18 mouse cellular contexts compared by ENCODE assay signal in the genomic region with DNA sequence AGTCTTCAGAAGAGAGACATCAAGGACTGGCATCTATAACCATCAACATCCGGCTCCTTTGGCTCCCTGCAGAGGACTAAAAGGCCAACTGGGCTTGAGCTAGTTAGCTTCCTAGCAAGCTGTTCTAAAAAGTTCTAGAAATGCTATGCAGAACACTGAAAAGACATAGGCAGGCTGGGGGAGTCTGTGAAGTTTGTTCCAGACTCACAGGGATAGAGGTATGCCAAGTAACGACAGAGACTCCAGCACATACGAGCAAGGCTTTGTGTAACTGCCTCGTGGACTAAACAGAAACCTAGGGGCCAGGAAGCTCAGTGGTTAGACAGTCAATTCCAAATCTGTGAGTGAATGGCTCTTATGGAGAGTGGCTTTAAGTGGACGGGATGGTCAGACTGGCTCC.
DNase-seq lines count a peak whose midpoint lies in the region; ATAC-seq lines count a peak whose summit lies in the region.
"Had no signal": no experiment of that assay in that cellular context is flagged by ENCODE, and none has a peak within 500 bp of the region (broad histone marks: within the 10 kb centered on the region; RNA-seq: fewer than 3 reads in every experiment).

No protein-coding gene starts in this region.

- H3K4me2 ChIP-seq in heart, embryonic 16.5 days (ENCODE audit: low read depth, low read length): no peak overlapping the region
- no peak overlapping the region for H3K4me2 ChIP-seq in liver, embryonic 11.5 days
- no peak overlapping the region for H3K4me2 ChIP-seq in neural tube, embryonic 12.5 days (replicated peaks)
- H3K4me2 ChIP-seq in neural tube, embryonic 15.5 days: no peak overlapping the region
- no peak overlapping the region for H3K4me2 ChIP-seq in embryonic facial prominence, embryonic 14.5 days (ENCODE audit: low read depth, low read length)
- H3K4me2 ChIP-seq: hindbrain, embryonic 12.5 days had no signal

- H3K4me3 ChIP-seq in heart, embryonic 16.5 days (ENCODE audit: low read length): no peak overlapping the region
- H3K4me3 ChIP-seq in liver, embryonic 11.5 days (ENCODE audit: low read depth, low read length): no peak overlapping the region
- H3K4me3 ChIP-seq in neural tube, embryonic 12.5 days: no peak overlapping the region
- no peak overlapping the region for H3K4me3 ChIP-seq in neural tube, embryonic 15.5 days (replicated peaks)
- no peak overlapping the region for H3K4me3 ChIP-seq in embryonic facial prominence, embryonic 14.5 days (ENCODE audit: low read depth, low read length)
- H3K4me3 ChIP-seq: hindbrain, embryonic 12.5 days; midbrain, embryonic 10.5 days had no signal

- H3K9me3 ChIP-seq in heart, embryonic 16.5 days (replicated peaks; ENCODE audit: control insufficient read depth, low read length): no peaks in the 10 kb centered on the region
- H3K9me3 ChIP-seq in liver, embryonic 11.5 days (ENCODE audit: control insufficient read depth, low read length): no peaks in the 10 kb centered on the region
- no peaks in the 10 kb centered on the region for H3K9me3 ChIP-seq in neural tube, embryonic 12.5 days
- no peaks in the 10 kb centered on the region for H3K9me3 ChIP-seq in neural tube, embryonic 15.5 days (replicated peaks)
- H3K9me3 ChIP-seq in embryonic facial prominence, embryonic 14.5 days (ENCODE audit: control insufficient read depth, low read length): no peaks in the 10 kb centered on the region
- H3K9me3 ChIP-seq: hindbrain, embryonic 12.5 days; midbrain, embryonic 10.5 days had no signal

- WGBS in heart, embryonic 16.5 days: 78% methylated on average over 5 of the region's 5 CpGs
- WGBS in liver, embryonic 11.5 days: 81% methylated on average over 5 of the region's 5 CpGs
- WGBS in neural tube, embryonic 12.5 days: 87% methylated on average over 5 of the region's 5 CpGs
- 85% methylated on average over 5 of the region's 5 CpGs for WGBS in neural tube, embryonic 15.5 days
- WGBS in embryonic facial prominence, embryonic 14.5 days: 75% methylated on average over 5 of the region's 5 CpGs

- no peaks in the 10 kb centered on the region for H3K36me3 ChIP-seq in heart, embryonic 16.5 days (ENCODE audit: control insufficient read depth, insufficient read depth)
- no peaks in the 10 kb centered on the region for H3K36me3 ChIP-seq in liver, embryonic 11.5 days (ENCODE audit: control insufficient read depth, insufficient read depth, low read length)
- no peaks in the 10 kb centered on the region for H3K36me3 ChIP-seq in neural tube, embryonic 12.5 days
- no peaks in the 10 kb centered on the region for H3K36me3 ChIP-seq in neural tube, embryonic 15.5 days
- no peaks in the 10 kb centered on the region for H3K36me3 ChIP-seq in embryonic facial prominence, embryonic 14.5 days (ENCODE audit: control insufficient read depth, insufficient read depth, low read length)
- H3K36me3 ChIP-seq: hindbrain, embryonic 12.5 days; midbrain, embryonic 10.5 days had no signal

- H3K4me1 ChIP-seq in heart, embryonic 16.5 days (ENCODE audit: control insufficient read depth, insufficient read depth, low read length): peaks cover 12% of the 10 kb centered on the region
- H3K4me1 ChIP-seq in liver, embryonic 11.5 days (replicated peaks; ENCODE audit: control insufficient read depth, insufficient read depth, low read length): peaks cover 4% of the 10 kb centered on the region; the same call in 1 of the 2 replicates
- peaks cover 13% of the 10 kb centered on the region for H3K4me1 ChIP-seq in neural tube, embryonic 12.5 days
- H3K4me1 ChIP-seq in neural tube, embryonic 15.5 days: peaks cover 29% of the 10 kb centered on the region
- H3K4me1 ChIP-seq in embryonic facial prominence, embryonic 14.5 days (ENCODE audit: control insufficient read depth, insufficient read depth, low read length): peaks cover 21% of the 10 kb centered on the region

- DNase-seq in heart, adult 18-20 months: no peak
- DNase-seq in liver, embryonic 11.5 days (ENCODE audit: low spot score): no peak
- DNase-seq in liver: no peak
- no peak for DNase-seq in embryonic facial prominence, embryonic 14.5 days (ENCODE audit: low spot score)
- no peak for DNase-seq in adrenal gland, adult 18-20 months (ENCODE audit: low spot score in 2 of 2)
- DNase-seq: adrenal gland, adult 2 months; cerebellum, adult 18-20 months; cerebellum, postnatal 25 days; forebrain, postnatal 0 days; gastrocnemius, postnatal 36 days; kidney, adult 18-20 months; lung, adult 18-20 months had no signal

- H3K9ac ChIP-seq in heart, embryonic 16.5 days (ENCODE audit: low read length): no peak overlapping the region
- H3K9ac ChIP-seq in liver, embryonic 11.5 days (ENCODE audit: low read depth, low read length): no peak overlapping the region
- peak overlapping the region; percentile 2; the same call in 1 of the 2 replicates for H3K9ac ChIP-seq in neural tube, embryonic 12.5 days
- no peak overlapping the region for H3K9ac ChIP-seq in neural tube, embryonic 15.5 days (replicated peaks)
- H3K9ac ChIP-seq in embryonic facial prominence, embryonic 14.5 days (ENCODE audit: low read depth, low read length): no peak overlapping the region
- H3K9ac ChIP-seq: forebrain, postnatal 0 days; hindbrain, embryonic 12.5 days had no signal

- ATAC-seq in heart, embryonic 16.5 days (replicated peaks; ENCODE audit: extremely low read depth, insufficient read depth, low FRiP score): no peak
- ATAC-seq in liver, embryonic 11.5 days (replicated peaks; ENCODE audit: low FRiP score): no peak
- no peak for ATAC-seq in neural tube, embryonic 12.5 days (ENCODE audit: low FRiP score, low read depth)
- no peak for ATAC-seq in neural tube, embryonic 15.5 days (ENCODE audit: low FRiP score)
- no peak for ATAC-seq in embryonic facial prominence, embryonic 14.5 days (ENCODE audit: low read depth)
- ATAC-seq: inflammation-experienced regulatory T-cells, adult 6 months had no signal

- peak overlapping the region; percentile 37; the same call in 1 of the 2 replicates for H3K27ac ChIP-seq in heart, embryonic 16.5 days (ENCODE audit: low read length)
- H3K27ac ChIP-seq in liver, embryonic 11.5 days (ENCODE audit: low read depth, low read length): peak overlapping the region; percentile 19; the same call in 1 of the 2 replicates
- H3K27ac ChIP-seq in neural tube, embryonic 12.5 days: no peak overlapping the region
- no peak overlapping the region for H3K27ac ChIP-seq in neural tube, embryonic 15.5 days (replicated peaks)
- H3K27ac ChIP-seq in embryonic facial prominence, embryonic 14.5 days (replicated peaks; ENCODE audit: low read depth, low read length): peak overlapping the region; percentile 73

- no peaks in the 10 kb centered on the region for H3K27me3 ChIP-seq in heart, embryonic 16.5 days (ENCODE audit: control insufficient read depth, insufficient read depth, low read length)
- no peaks in the 10 kb centered on the region for H3K27me3 ChIP-seq in liver, embryonic 11.5 days (replicated peaks; ENCODE audit: control insufficient read depth, insufficient read depth, low read length)
- H3K27me3 ChIP-seq in neural tube, embryonic 12.5 days (replicated peaks): no peaks in the 10 kb centered on the region
- no peaks in the 10 kb centered on the region for H3K27me3 ChIP-seq in neural tube, embryonic 15.5 days (replicated peaks)
- no peaks in the 10 kb centered on the region for H3K27me3 ChIP-seq in embryonic facial prominence, embryonic 14.5 days (replicated peaks; ENCODE audit: control insufficient read depth, insufficient read depth, low read length)
- H3K27me3 ChIP-seq: hindbrain, embryonic 12.5 days had no signal

Comparison
In these comparisons a context has a peak if more than half of its experiments do, and no peak if none do; other contexts are left out.
1. H3K27ac ChIP-seq: peak in heart, embryonic 16.5 days (single experiment), liver, embryonic 11.5 days (single experiment) and embryonic facial prominence, embryonic 14.5 days (single experiment); none in neural tube, embryonic 12.5 days (single experiment) and neural tube, embryonic 15.5 days (single experiment).